Mouse (Mus musculus): ENCODE measurements around the gene 4933434E20Rik. TPM values are rescaled to one million over a fixed set of nuclear protein-coding genes. Genes with fewer than 3 reads are reported as not detected.

4933434E20Rik gene
- polyA plus RNA-seq, 1 experiment from 2014 or later = 144 TPM

DNA sequence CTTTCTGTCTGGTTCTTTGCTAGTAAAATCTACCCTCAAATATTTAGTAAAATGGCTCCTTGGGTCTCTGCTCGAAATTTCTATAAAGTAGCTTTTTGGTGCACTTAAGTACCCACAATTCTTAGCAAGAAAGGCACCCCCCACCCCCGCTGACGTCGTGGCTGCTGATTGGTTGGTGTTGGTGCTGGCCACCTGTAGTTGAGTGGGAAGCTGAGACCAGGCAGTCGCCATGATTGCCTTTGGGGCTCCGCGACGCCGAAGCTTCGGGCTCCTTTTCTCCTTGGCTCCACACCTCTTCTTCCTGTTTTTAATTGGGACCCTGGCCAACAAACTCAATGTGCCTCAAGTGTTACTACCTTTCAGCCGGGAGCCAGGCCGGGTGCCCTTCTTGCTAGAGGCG is 52.5 kb downstream of the 4933434E20Rik start, which contains the start of gene Nup210l:
Gene Nup210l (plus strand): TSS at position 195 of the 400 bp plus-strand sequence.
- 84% methylated on average over 13 of the region's 13 CpGs for WGBS
- H3K27ac ChIP-seq (replicated peaks; ENCODE audit: low read depth, low read length) = no peak within 1 kb of the TSS
- ATAC-seq (ENCODE audit: low read depth) = no peak

DNA sequence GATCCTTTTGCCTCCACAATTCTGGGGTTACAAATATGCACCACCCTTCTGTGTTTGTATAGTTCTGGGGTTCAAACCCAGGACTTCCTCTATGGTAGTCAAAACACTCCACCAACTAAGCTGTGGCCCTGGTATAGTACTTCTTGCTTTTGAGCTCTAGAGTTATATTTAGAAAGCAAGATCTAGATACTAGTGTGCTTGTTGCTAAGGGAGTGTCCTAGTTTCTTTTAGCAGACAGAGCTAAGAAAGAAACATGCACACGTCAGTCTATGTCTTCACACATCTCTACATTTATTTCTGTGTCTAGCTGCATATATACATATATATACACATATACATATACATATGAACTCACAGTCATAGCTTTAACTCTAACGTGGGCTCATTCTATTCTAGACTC is 60.3 kb downstream of the 4933434E20Rik start:
- Histone ChIP-seq H3K4me2 (ENCODE audit: low read depth, low read length) (no peak overlapping the region), H3K27ac (replicated peaks; ENCODE audit: low read depth, low read length) (no peak overlapping the region), H3K4me1 (ENCODE audit: control insufficient read depth, insufficient read depth, low read length) (no peaks in the 10 kb centered on the region), H3K9me3 (ENCODE audit: control insufficient read depth, low read length) (no peaks in the 10 kb centered on the region), H3K4me3 (ENCODE audit: low read depth, low read length) (no peak overlapping the region), H3K27me3 (replicated peaks; ENCODE audit: control insufficient read depth, insufficient read depth, low read length) (no peaks in the 10 kb centered on the region), H3K9ac (ENCODE audit: low read depth, low read length) (no peak overlapping the region), H3K36me3 (ENCODE audit: control insufficient read depth, insufficient read depth, low read length) (no peaks in the 10 kb centered on the region)
- 80% methylated on average over 2 of the region's 2 CpGs for WGBS
- DNase-seq (ENCODE audit: low spot score) = no peak
- no peak for ATAC-seq (ENCODE audit: low read depth)

More for the DNA sequence above, 52.5 kb downstream of the 4933434E20Rik start, which contains the start of gene Nup210l:
- H3K9me3 ChIP-seq (ENCODE audit: control insufficient read depth, low read length) = no peaks in the 10 kb centered on the region
- H3K36me3 ChIP-seq (ENCODE audit: control insufficient read depth, insufficient read depth, low read length) = peaks cover 18% of the 10 kb centered on the region
- no peak for DNase-seq (ENCODE audit: low spot score)
- no peaks in the 10 kb centered on the region for H3K27me3 ChIP-seq (replicated peaks; ENCODE audit: control insufficient read depth, insufficient read depth, low read length)
- H3K4me3 ChIP-seq (ENCODE audit: low read depth, low read length) = no peak within 1 kb of the TSS
- no peak within 1 kb of the TSS for H3K9ac ChIP-seq (ENCODE audit: low read depth, low read length)
- H3K4me2 ChIP-seq (ENCODE audit: low read depth, low read length) = no peak within 1 kb of the TSS
- H3K4me1 ChIP-seq (ENCODE audit: control insufficient read depth, insufficient read depth, low read length) = no peaks in the 10 kb centered on the region

DNA sequence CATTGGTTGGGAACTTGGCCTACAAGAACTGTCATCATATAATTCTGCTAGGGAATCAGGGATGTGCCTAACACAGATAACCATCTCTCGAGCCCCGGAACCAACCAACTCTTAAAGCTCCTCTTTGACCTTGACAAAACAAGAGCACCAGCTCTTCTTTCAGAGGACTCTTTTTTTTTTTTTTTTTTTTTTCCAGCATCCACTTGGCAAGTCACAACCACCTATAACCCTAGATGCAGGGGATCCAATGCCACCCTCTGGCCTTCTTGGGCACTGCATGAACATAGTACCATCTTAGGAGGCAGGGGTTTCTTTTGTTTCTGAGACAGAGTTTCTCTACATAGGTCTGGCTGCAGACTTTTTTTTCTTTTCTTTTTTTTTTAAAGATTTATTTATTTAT is 62.9 kb downstream of the 4933434E20Rik start:
- DNase-seq (ENCODE audit: low spot score) = no peak
- Histone ChIP-seq H3K27ac (replicated peaks; ENCODE audit: low read depth, low read length) (no peak overlapping the region), H3K9me3 (ENCODE audit: control insufficient read depth, low read length) (no peaks in the 10 kb centered on the region), H3K27me3 (replicated peaks; ENCODE audit: control insufficient read depth, insufficient read depth, low read length) (no peaks in the 10 kb centered on the region), H3K36me3 (ENCODE audit: control insufficient read depth, insufficient read depth, low read length) (no peaks in the 10 kb centered on the region), H3K4me3 (ENCODE audit: low read depth, low read length) (no peak overlapping the region), H3K4me1 (ENCODE audit: control insufficient read depth, insufficient read depth, low read length) (no peaks in the 10 kb centered on the region), H3K9ac (ENCODE audit: low read depth, low read length) (no peak overlapping the region), H3K4me2 (ENCODE audit: low read depth, low read length) (no peak overlapping the region)
- ATAC-seq (ENCODE audit: low read depth) = no peak
- WGBS = 84% methylated on average over 2 of the region's 2 CpGs

DNA sequence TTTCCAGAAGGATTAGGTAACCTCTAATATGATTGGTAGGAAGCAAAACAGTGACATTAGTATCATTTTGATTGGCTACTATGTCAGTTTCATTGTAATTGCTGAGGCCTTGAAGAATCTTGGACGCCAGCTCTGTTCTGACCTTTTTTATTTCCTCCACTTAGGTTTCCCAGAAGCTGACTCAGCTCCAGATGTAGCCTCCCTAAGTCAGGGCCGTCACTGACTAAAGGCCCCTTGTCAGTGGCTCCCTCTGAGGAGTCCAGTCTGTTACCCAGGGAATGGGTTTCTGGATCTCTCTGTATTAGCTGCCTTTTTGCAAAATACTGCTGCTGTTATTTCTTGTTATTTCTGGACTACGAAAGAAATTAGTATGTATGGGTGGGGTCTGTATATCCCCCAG is 64.1 kb downstream of the 4933434E20Rik start:
- no peak overlapping the region for H3K27ac ChIP-seq (replicated peaks; ENCODE audit: low read depth, low read length)
- WGBS = 70% methylated on average over 3 of the region's 3 CpGs
- H3K9me3 ChIP-seq (ENCODE audit: control insufficient read depth, low read length) = no peaks in the 10 kb centered on the region
- DNase-seq (ENCODE audit: low spot score) = no peak
- H3K4me1 ChIP-seq (ENCODE audit: control insufficient read depth, insufficient read depth, low read length) = no peaks in the 10 kb centered on the region
- no peak overlapping the region for H3K4me3 ChIP-seq (ENCODE audit: low read depth, low read length)
- H3K27me3 ChIP-seq (replicated peaks; ENCODE audit: control insufficient read depth, insufficient read depth, low read length) = no peaks in the 10 kb centered on the region
- ATAC-seq (ENCODE audit: low read depth) = no peak
- H3K9ac ChIP-seq (ENCODE audit: low read depth, low read length) = no peak overlapping the region
- no peak overlapping the region for H3K4me2 ChIP-seq (ENCODE audit: low read depth, low read length)
- H3K36me3 ChIP-seq (ENCODE audit: control insufficient read depth, insufficient read depth, low read length) = no peaks in the 10 kb centered on the region

MicroRNA genes within 50 kb of the gene (microRNA counts, 519-probe panel; counts per million panel counts)
- microRNA mmu-miR-190b = 2,948 counts per million, percentile 68 among the panel's probes with 10 or more counts

Small RNA genes lying within 50 kb of the gene (microRNA-seq; reads per million reads assigned to microRNA genes)
- gene Mir190b (ENCODE audit: borderline number of aligned reads) = 9.8 reads per million, percentile 28 among the genes with 10 or more reads in this experiment
- 1.00 reads per million for gene Mir7669 (ENCODE audit: borderline number of aligned reads)

Other genes starting within 250 kb of the 4933434E20Rik start
- 5.2 and 6.0 TPM in 2 replicates for gene She, start 220.3 kb upstream of the 4933434E20Rik start, polyA plus RNA-seq (2014; fragmentation: Nextera tagmentation; extraction: Ambion mirVana)
- gene Il6ra, start 138.4 kb upstream of the 4933434E20Rik start, polyA plus RNA-seq (2014; fragmentation: Nextera tagmentation; extraction: Ambion mirVana) = 1.4 and 2.3 TPM in 2 replicates
- gene Atp8b2, start 88.1 kb upstream of the 4933434E20Rik start, polyA plus RNA-seq (2014; fragmentation: Nextera tagmentation; extraction: Ambion mirVana) = 22.5 and 23.8 TPM in 2 replicates
- 123 and 127 TPM in 2 replicates for gene Hax1, start 52.9 kb upstream of the 4933434E20Rik start, polyA plus RNA-seq (2014; fragmentation: Nextera tagmentation; extraction: Ambion mirVana)
- gene Ubap2l, start 992 bp downstream of the 4933434E20Rik start, polyA plus RNA-seq (2014; fragmentation: Nextera tagmentation; extraction: Ambion mirVana) = 207 and 211 TPM in 2 replicates
- 423 and 451 TPM in 2 replicates for gene Tpm3, start 21.0 kb downstream of the 4933434E20Rik start, polyA plus RNA-seq (2014; fragmentation: Nextera tagmentation; extraction: Ambion mirVana)
- 0.18 and 0.43 TPM in 2 replicates for gene Nup210l, start 52.5 kb downstream of the 4933434E20Rik start, polyA plus RNA-seq (2014; fragmentation: Nextera tagmentation; extraction: Ambion mirVana)
- gene Rps27, start 162.0 kb downstream of the 4933434E20Rik start, polyA plus RNA-seq (2014; fragmentation: Nextera tagmentation; extraction: Ambion mirVana) = 2,089 and 2,268 TPM in 2 replicates
- 18.1 and 19.8 TPM in 2 replicates for gene Rab13, start 162.1 kb downstream of the 4933434E20Rik start, polyA plus RNA-seq (2014; fragmentation: Nextera tagmentation; extraction: Ambion mirVana)
- 112 and 114 TPM in 2 replicates for gene Jtb, start 180.0 kb downstream of the 4933434E20Rik start, polyA plus RNA-seq (2014; fragmentation: Nextera tagmentation; extraction: Ambion mirVana)
- 5.2 and 6.1 TPM in 2 replicates for gene Creb3l4, start 191.9 kb downstream of the 4933434E20Rik start, polyA plus RNA-seq (2014; fragmentation: Nextera tagmentation; extraction: Ambion mirVana)
- gene Slc39a1, start 196.5 kb downstream of the 4933434E20Rik start, polyA plus RNA-seq (2014; fragmentation: Nextera tagmentation; extraction: Ambion mirVana) = 88.1 and 90.9 TPM in 2 replicates
- gene Crtc2, start 202.5 kb downstream of the 4933434E20Rik start, polyA plus RNA-seq (2014; fragmentation: Nextera tagmentation; extraction: Ambion mirVana) = 14.2 and 14.4 TPM in 2 replicates
- 4.1 and 4.7 TPM in 2 replicates for gene Dennd4b, start 213.5 kb downstream of the 4933434E20Rik start, polyA plus RNA-seq (2014; fragmentation: Nextera tagmentation; extraction: Ambion mirVana)
- 13.2 and 13.4 TPM in 2 replicates for gene Gatad2b, start 241.5 kb downstream of the 4933434E20Rik start, polyA plus RNA-seq (2014; fragmentation: Nextera tagmentation; extraction: Ambion mirVana)